Mouse (Mus musculus) lung, embryonic 14.5 days (tissue): ENCODE results near the gene Arpin. TPM values are rescaled to one million over a fixed set of nuclear protein-coding genes. Genes with fewer than 3 reads are reported as not detected.

Source experiments
- ATAC-seq: fragments of 200-750 bp; cut with Nextera tagmentation; 2 replicates; pipeline ENCODE4 v1.8.0; 2017; ENCODE audit warnings: mild to moderate bottlenecking, moderate TSS enrichment, moderate library complexity; ENCODE audit not compliant: insufficient read depth
- DNase-seq: peaks from one replicate; pipeline ENCODE4 v3.0.0-alpha.2; 2015
- H3K27ac ChIP-seq: fragments of 300-500 bp; sonication (generic); 2 replicates; pipeline ENCODE4 v1.5.1; 2014; ENCODE audit warnings: low read depth, mild to moderate bottlenecking, moderate library complexity
- H3K27me3 ChIP-seq: fragments of 300-500 bp; sonication (generic); 2 replicates; pipeline ENCODE4 v1.6.1; 2014; ENCODE audit warnings: low read length, control low read depth; ENCODE audit not compliant: insufficient read depth
- H3K36me3 ChIP-seq: fragments of 300-500 bp; sonication (generic); 2 replicates; pipeline ENCODE4 v1.6.1; 2014; ENCODE audit warnings: control low read depth; ENCODE audit not compliant: insufficient read depth
- H3K4me1 ChIP-seq: fragments of 300-500 bp; sonication (generic); 2 replicates; pipeline ENCODE4 v1.6.1; 2014; ENCODE audit warnings: antibody characterized with exemption, control low read depth; ENCODE audit not compliant: insufficient read depth
- H3K4me2 ChIP-seq: fragments of 300-500 bp; sonication (generic); 2 replicates; pipeline ENCODE4 v1.6.1; 2014; ENCODE audit warnings: mild to moderate bottlenecking
- H3K4me3 ChIP-seq: fragments of 300-500 bp; sonication (generic); 2 replicates; pipeline ENCODE4 v1.5.1; 2014; ENCODE audit warnings: low read depth, low read length
- H3K9ac ChIP-seq: fragments of 300-500 bp; sonication (generic); 2 replicates; pipeline ENCODE4 v1.6.1; 2014
- H3K9me3 ChIP-seq: fragments of 300-500 bp; sonication (generic); 2 replicates; pipeline ENCODE4 v1.6.1; 2016; ENCODE audit warnings: low read depth, low read length, control low read depth
- CTCF ChIP-seq: IDR thresholded peaks from 2 replicates; pipeline ENCODE4 v1.5.1; 2016; ENCODE audit warnings: antibody characterized with exemption, low read depth
- WGBS: fragments of 180-500 bp; shearing (Covaris S2); extraction: QIAGEN DNeasy Blood & Tissue Kit; methylation state at CpG from one replicate; pipeline ENCODE4 v1.1.7; 2014; 5-methylcytosine and 5-hydroxymethylcytosine counted together
- polyA plus RNA-seq: library from polyadenylated mRNA; unstranded; fragments of >200 nt; fragmentation: Nextera tagmentation; extraction: Ambion mirVana; gene quantifications from 2 replicates; pipeline ENCODE4 v1.2.1, GENCODE M21; 2014

Arpin gene
- polyA plus RNA-seq, 1 experiment from 2014 or later: 25.3 TPM

DNA sequence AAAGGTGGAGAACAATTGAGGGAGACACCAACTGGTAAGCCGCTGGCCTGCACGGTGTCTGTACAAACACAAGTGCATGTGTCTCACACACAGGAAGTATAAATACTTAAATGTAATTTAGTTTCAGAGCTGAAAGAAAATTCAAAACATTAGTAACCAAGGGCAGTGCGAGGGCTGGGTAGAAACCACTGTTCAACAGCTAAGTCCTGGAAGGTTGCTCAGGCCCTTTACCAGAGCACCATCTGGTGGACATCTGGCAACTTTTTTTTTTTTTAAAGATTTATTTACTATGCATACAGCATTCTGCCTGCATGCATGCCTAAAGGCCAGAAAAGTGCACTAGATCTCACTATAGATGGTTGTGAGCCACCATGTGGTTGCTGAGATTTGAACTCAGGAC is 20.6 kb downstream of the Arpin start:
- ATAC-seq: peak; percentile 56; the same call in 1 of the 2 replicates
- peak; percentile 80 for DNase-seq

DNA sequence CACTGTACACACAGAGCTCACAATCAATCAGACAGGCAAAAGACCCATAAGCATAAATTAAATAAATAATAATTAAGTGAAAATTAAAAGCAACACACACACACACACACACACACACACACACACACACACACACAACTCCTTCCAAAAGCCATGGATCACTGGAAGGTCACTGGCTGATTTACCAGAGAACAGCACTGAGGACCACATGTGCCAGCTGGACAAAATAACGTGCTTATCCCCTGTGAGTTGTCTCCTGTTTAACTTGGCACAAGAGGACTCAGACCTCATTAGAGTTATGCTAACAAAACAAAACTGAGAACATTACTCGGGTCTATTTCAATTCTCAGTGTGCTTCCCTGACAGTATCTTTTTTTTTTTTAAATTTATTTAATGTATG is 27.8 kb downstream of the Arpin start:
- H3K27me3 ChIP-seq: no peaks in the 10 kb centered on the region
- no peak overlapping the region for H3K4me3 ChIP-seq
- H3K9ac ChIP-seq: no peak overlapping the region
- no peak overlapping the region for H3K27ac ChIP-seq
- no peak for TF ChIP-seq CTCF
- H3K36me3 ChIP-seq: peaks cover 37% of the 10 kb centered on the region
- no peaks in the 10 kb centered on the region for H3K9me3 ChIP-seq
- no peaks in the 10 kb centered on the region for H3K4me1 ChIP-seq
- H3K4me2 ChIP-seq: no peak overlapping the region
- ATAC-seq: no peak
- no peak for DNase-seq
- 60% methylated on average over 2 of the region's 2 CpGs for WGBS

More for the DNA sequence above, 20.6 kb downstream of the Arpin start:
- Histone ChIP-seq H3K27me3 (no peaks in the 10 kb centered on the region), H3K4me3 (no peak overlapping the region), H3K27ac (no peak overlapping the region), H3K4me1 (no peaks in the 10 kb centered on the region), H3K36me3 (peaks cover 29% of the 10 kb centered on the region), H3K4me2 (no peak overlapping the region), H3K9ac (no peak overlapping the region), H3K9me3 (no peaks in the 10 kb centered on the region)
- peak; percentile 71 for TF ChIP-seq CTCF
- 65% methylated on average over 3 of the region's 3 CpGs for WGBS

DNA sequence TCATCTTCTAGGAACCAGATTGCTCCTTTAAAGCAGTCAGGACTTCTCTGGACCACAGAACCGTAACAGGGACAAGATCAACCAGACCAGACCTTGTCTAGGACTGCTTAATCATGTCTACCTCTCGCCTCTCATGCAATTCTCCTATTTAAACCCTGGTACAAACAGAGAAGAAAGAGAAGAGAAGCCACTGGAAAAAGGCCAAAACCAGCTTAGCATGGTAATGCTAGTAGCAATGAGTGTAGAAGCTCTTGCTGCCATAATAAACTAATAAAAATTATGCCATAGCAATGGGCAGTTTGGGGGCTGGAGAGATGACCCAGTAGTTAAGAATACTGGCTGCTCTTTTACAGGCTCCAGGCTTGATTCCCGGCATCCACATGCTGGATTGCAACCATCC is 28.2 kb downstream of the Arpin start:
- Histone ChIP-seq H3K9me3 (no peaks in the 10 kb centered on the region), H3K4me3 (no peak overlapping the region), H3K4me1 (no peaks in the 10 kb centered on the region), H3K36me3 (peaks cover 40% of the 10 kb centered on the region), H3K27me3 (no peaks in the 10 kb centered on the region), H3K27ac (no peak overlapping the region), H3K4me2 (no peak overlapping the region), H3K9ac (no peak overlapping the region)
- no peak for ATAC-seq
- TF ChIP-seq CTCF: no peak
- DNase-seq: no peak
- WGBS: 90% methylated on average over 3 of the region's 3 CpGs

DNA sequence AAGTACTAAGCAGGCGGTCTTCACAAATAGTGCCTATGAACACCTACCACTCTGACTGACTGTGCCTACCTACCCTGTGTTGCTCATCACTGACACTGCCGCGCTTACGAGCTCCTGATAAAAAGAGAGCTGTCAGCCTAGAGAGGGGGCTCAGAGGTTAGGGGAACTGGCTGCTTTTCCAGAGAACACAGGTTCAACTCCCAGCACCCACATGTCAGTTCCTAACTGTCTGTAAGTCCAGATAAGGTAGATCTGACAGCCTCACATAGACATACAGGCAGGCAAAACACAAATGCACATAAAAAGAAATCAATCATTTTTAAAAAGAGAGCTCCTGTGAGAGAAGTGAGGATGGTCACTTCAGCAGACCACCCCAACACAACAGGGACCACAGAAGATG is 30.0 kb downstream of the Arpin start:
- no peak overlapping the region for H3K4me2 ChIP-seq
- no peak overlapping the region for H3K27ac ChIP-seq
- ATAC-seq: no peak
- H3K27me3 ChIP-seq: no peaks in the 10 kb centered on the region
- no peak for TF ChIP-seq CTCF
- H3K4me3 ChIP-seq: no peak overlapping the region
- no peaks in the 10 kb centered on the region for H3K9me3 ChIP-seq
- H3K9ac ChIP-seq: no peak overlapping the region
- H3K36me3 ChIP-seq: peaks cover 28% of the 10 kb centered on the region
- 90% methylated on average over 4 of the region's 4 CpGs for WGBS
- H3K4me1 ChIP-seq: no peaks in the 10 kb centered on the region
- no peak for DNase-seq

DNA sequence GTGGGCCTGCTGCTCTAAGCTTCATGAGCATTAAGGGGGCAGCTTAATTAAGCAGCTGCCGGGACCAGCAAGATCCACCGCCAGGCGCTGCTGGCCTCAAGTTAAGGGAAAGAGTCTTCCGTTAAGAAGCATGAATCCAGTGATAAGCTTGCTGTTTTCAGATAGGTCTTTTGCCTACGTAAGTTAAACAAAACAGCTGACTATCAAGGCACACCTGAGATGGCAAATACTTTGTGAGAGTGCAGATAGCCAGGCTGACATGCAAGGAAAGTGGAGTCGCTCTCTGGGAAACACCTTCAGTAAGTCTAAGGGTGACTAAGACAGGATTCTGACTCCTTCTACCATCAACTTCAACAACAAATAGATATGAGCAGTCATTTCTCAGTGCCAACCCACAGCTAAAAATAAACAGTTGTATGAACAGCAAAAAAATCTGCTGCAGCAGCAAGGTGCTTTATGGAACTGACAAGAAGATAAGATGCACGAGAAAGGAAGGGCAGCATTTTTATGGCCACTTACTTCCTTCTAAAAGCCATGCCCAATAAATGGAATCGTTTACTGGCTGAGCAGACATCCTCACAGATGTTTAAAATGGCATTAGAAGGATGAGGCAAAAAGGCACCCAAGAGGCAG is 31.9 kb downstream of the Arpin start:
- ATAC-seq: no peak
- Histone ChIP-seq H3K4me3 (no peak overlapping the region), H3K27ac (no peak overlapping the region), H3K36me3 (peaks cover 17% of the 10 kb centered on the region; the same call in 1 of the 2 replicates), H3K9me3 (no peaks in the 10 kb centered on the region), H3K27me3 (no peaks in the 10 kb centered on the region), H3K4me1 (no peaks in the 10 kb centered on the region), H3K9ac (no peak overlapping the region), H3K4me2 (no peak overlapping the region)
- 82% methylated on average over 8 of the region's 8 CpGs for WGBS
- no peak for DNase-seq
- TF ChIP-seq CTCF: no peak

DNA sequence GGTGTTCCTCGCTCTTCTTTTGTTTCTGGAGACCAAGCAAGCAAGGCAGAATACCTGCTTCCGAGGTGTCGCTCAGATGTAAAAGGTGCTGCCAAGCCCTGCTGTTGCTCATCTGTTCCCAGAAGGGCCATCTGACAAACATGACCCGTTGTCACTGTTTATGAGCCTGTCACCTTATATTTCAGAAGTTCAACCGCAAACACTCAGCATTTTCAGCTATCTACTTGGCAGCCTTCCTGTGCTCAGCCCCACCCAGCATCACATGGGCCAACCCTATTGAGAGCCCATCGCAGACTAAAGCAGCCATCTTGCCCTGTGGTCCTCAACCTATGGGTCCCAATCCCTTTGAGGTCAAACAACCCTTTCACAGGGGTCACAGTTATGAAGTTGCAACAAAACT is 34.4 kb downstream of the Arpin start:
- DNase-seq (no peak), ATAC-seq (no peak)
- TF ChIP-seq CTCF: no peak
- no peak overlapping the region for H3K4me2 ChIP-seq
- no peak overlapping the region for H3K4me3 ChIP-seq
- H3K4me1 ChIP-seq: no peaks in the 10 kb centered on the region
- H3K9ac ChIP-seq: no peak overlapping the region
- H3K27ac ChIP-seq: no peak overlapping the region
- H3K9me3 ChIP-seq: no peaks in the 10 kb centered on the region
- peaks cover 8% of the 10 kb centered on the region; the same call in 1 of the 2 replicates for H3K36me3 ChIP-seq
- H3K27me3 ChIP-seq: no peaks in the 10 kb centered on the region
- WGBS: 83% methylated on average over 6 of the region's 6 CpGs

DNA sequence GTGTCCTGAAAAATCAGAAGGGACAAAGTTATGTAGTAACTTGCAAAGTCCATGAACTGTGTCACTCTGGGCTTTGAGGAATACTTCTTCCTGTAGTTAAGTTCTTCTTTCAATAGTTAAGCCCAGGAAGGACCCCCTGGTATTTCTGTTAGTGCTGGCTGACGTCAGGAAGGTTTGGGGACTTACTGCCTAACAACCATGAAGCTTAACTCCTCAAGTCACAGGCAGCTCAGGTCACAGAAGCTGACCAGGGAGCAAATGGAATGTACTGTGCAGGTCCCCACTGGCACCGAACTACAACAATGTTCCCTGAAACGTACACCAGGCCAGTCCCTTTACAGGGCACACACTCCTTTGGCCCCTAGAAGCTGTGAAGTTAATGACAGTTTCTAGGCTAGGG is 39.9 kb downstream of the Arpin start:
- Histone ChIP-seq H3K4me1 (no peaks in the 10 kb centered on the region; the same call in 1 of the 2 replicates), H3K9ac (no peak overlapping the region), H3K9me3 (no peaks in the 10 kb centered on the region), H3K4me2 (no peak overlapping the region), H3K4me3 (no peak overlapping the region), H3K36me3 (peaks cover 27% of the 10 kb centered on the region), H3K27ac (no peak overlapping the region), H3K27me3 (no peaks in the 10 kb centered on the region)
- 77% methylated on average over 3 of the region's 3 CpGs for whole genome bisulfite sequencing
- ATAC-seq: no peak
- no peak for DNase-seq
- TF ChIP-seq CTCF: no peak

DNA sequence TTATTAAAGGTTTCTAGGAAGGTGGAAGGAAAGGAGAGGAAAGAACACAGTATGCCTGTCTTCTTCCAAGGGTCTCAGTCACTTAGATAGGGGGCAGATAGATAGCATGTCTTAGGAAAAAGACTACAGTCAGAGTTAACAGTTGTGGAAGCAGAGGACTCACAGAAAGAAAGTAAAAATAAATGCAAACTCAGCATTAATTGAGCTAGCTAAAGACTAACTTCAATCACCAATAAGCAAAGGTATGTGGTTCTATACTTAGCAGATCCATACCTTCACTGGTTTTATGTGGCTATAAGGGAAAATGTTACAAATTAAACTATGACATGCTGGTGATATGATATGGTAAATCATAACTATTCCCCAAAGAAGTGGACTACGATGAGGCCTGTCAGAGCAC is 40.4 kb downstream of the Arpin start:
- ATAC-seq (no peak), DNase-seq (no peak)
- TF ChIP-seq CTCF: no peak
- Histone ChIP-seq H3K4me3 (no peak overlapping the region), H3K4me1 (no peaks in the 10 kb centered on the region; the same call in 1 of the 2 replicates), H3K36me3 (peaks cover 27% of the 10 kb centered on the region), H3K9ac (no peak overlapping the region), H3K4me2 (no peak overlapping the region), H3K27ac (no peak overlapping the region), H3K27me3 (no peaks in the 10 kb centered on the region), H3K9me3 (no peaks in the 10 kb centered on the region)
- 90% methylated on average over 1 of the region's 1 CpGs for WGBS
